Mouse (Mus musculus) liver, postnatal 0 days (tissue): ENCODE measurements at regions not wholly inside any gene's neighbourhood (a gene's known extent, or its start where the extent isn't known, plus 50 kb on each side); places are given as distances from the start of the nearest gene placed in this dataset.

Experiments
- CTCF ChIP-seq: sonication (generic); IDR thresholded peaks from 2 replicates; pipeline ENCODE4 v1.5.1; 2016; ENCODE audit warnings: antibody characterized with exemption, low read depth
- EP300 ChIP-seq: IDR thresholded peaks from 2 replicates; pipeline ENCODE4 v1.6.1; 2016; ENCODE audit warnings: antibody characterized with exemption, low read depth, mild to moderate bottlenecking

GRCm38 (mm10) chr2:122905129-122906072 lies 140.4 kb downstream of the Sqor start:
- no peak for TF ChIP-seq CTCF
- TF ChIP-seq EP300 = no peak
